Mouse (Mus musculus): ENCODE data around the gene Socs3. TPM values are rescaled to one million over a fixed set of nuclear protein-coding genes. Genes with fewer than 3 reads are reported as not detected.

Socs3 gene
- polyA plus RNA-seq, 1 experiment from 2014 or later, result 11.7 TPM

GRCm38 (mm10) chr11:117924466-117924865 is 45.4 kb downstream of the Socs3 start:
- 85% methylated on average over 6 of the region's 6 CpGs for WGBS

GRCm38 (mm10) chr11:117923279-117923678 is 46.6 kb downstream of the Socs3 start:
- H3K9ac ChIP-seq (replicated peaks; ENCODE audit: low read depth, low read length), result no peak overlapping the region
- H3K4me3 ChIP-seq (replicated peaks; ENCODE audit: low read length), result no peak overlapping the region
- no peaks in the 10 kb centered on the region for H3K9me3 ChIP-seq (ENCODE audit: control insufficient read depth, low read length)
- 89% methylated on average over 11 of the region's 11 CpGs for WGBS
- no peak overlapping the region for H3K27ac ChIP-seq (ENCODE audit: low read length)
- H3K4me2 ChIP-seq (ENCODE audit: low read length), result no peak overlapping the region
- no peak for ATAC-seq
- no peaks in the 10 kb centered on the region for H3K4me1 ChIP-seq (replicated peaks; ENCODE audit: control insufficient read depth, insufficient read depth, low read length)
- no peaks in the 10 kb centered on the region for H3K36me3 ChIP-seq (ENCODE audit: control insufficient read depth, insufficient read depth)
- no peaks in the 10 kb centered on the region for H3K27me3 ChIP-seq (replicated peaks; ENCODE audit: control insufficient read depth, insufficient read depth, low read length)

More at GRCm38 (mm10) chr11:117924466-117924865, 45.4 kb downstream of the Socs3 start:
- Histone ChIP-seq H3K4me2 (ENCODE audit: low read length) (no peak overlapping the region), H3K9me3 (ENCODE audit: control insufficient read depth, low read length) (no peaks in the 10 kb centered on the region), H3K4me1 (replicated peaks; ENCODE audit: control insufficient read depth, insufficient read depth, low read length) (no peaks in the 10 kb centered on the region), H3K27me3 (replicated peaks; ENCODE audit: control insufficient read depth, insufficient read depth, low read length) (no peaks in the 10 kb centered on the region), H3K9ac (replicated peaks; ENCODE audit: low read depth, low read length) (no peak overlapping the region), H3K36me3 (ENCODE audit: control insufficient read depth, insufficient read depth) (no peaks in the 10 kb centered on the region), H3K4me3 (replicated peaks; ENCODE audit: low read length) (no peak overlapping the region), H3K27ac (ENCODE audit: low read length) (no peak overlapping the region)
- no peak for ATAC-seq

- no peak for ATAC-seq
- no peak overlapping the region for H3K27ac ChIP-seq (ENCODE audit: low read length)
- no peak overlapping the region for H3K4me2 ChIP-seq (ENCODE audit: low read length)
- no peaks in the 10 kb centered on the region for H3K36me3 ChIP-seq (ENCODE audit: control insufficient read depth, insufficient read depth)
- no peak overlapping the region for H3K9ac ChIP-seq (replicated peaks; ENCODE audit: low read depth, low read length)
- no peaks in the 10 kb centered on the region for H3K27me3 ChIP-seq (replicated peaks; ENCODE audit: control insufficient read depth, insufficient read depth, low read length)
- H3K4me3 ChIP-seq (replicated peaks; ENCODE audit: low read length), result no peak overlapping the region
- WGBS, result 20% methylated on average over 5 of the region's 5 CpGs
- no peaks in the 10 kb centered on the region for H3K9me3 ChIP-seq (ENCODE audit: control insufficient read depth, low read length)
- no peaks in the 10 kb centered on the region for H3K4me1 ChIP-seq (replicated peaks; ENCODE audit: control insufficient read depth, insufficient read depth, low read length)
Observed at GRCm38 (mm10) chr11:117919211-117919610, 50.6 kb downstream of the Socs3 start.

DNA sequence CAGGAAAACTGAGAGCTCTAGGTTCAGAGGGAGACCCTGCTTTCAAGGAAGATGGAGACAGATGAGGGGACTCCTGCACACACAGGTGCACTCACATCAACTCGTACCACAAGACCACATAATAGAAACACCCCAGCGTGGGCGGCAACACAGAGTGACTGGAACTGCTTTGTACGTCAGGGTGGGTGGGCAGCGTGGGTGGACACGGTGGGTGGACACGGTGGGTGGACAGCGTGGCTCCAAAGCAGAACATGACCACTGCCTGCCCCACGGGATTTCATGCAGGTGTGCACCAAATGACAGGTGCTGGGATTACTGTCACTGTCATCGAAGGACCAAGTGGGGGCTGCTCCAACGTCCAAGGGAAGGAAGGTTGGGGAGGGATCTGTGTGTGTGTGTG is 51.3 kb downstream of the Socs3 start:
- Histone ChIP-seq H3K4me3 (replicated peaks; ENCODE audit: low read length) (no peak overlapping the region), H3K4me2 (ENCODE audit: low read length) (no peak overlapping the region), H3K27me3 (replicated peaks; ENCODE audit: control insufficient read depth, insufficient read depth, low read length) (no peaks in the 10 kb centered on the region), H3K36me3 (ENCODE audit: control insufficient read depth, insufficient read depth) (no peaks in the 10 kb centered on the region), H3K4me1 (replicated peaks; ENCODE audit: control insufficient read depth, insufficient read depth, low read length) (no peaks in the 10 kb centered on the region), H3K27ac (ENCODE audit: low read length) (no peak overlapping the region), H3K9ac (replicated peaks; ENCODE audit: low read depth, low read length) (no peak overlapping the region), H3K9me3 (ENCODE audit: control insufficient read depth, low read length) (no peaks in the 10 kb centered on the region)
- ATAC-seq, result no peak
- WGBS, result 82% methylated on average over 11 of the region's 11 CpGs

Small RNAs within 50 kb of the gene (microRNA-seq; reads per million reads assigned to microRNA genes)
- gene Mir6933, result not detected

Other genes starting within 250 kb of the Socs3 start
- gene Tmc8, start 188.0 kb downstream of the Socs3 start, polyA plus RNA-seq (2015; fragmentation: Nextera tagmentation; extraction: Ambion mirVana), result 0.78 and 0.99 TPM in 2 replicates
- 2.7 and 3.3 TPM in 2 replicates for gene Tmc6, start 187.8 kb downstream of the Socs3 start, polyA plus RNA-seq (2015; fragmentation: Nextera tagmentation; extraction: Ambion mirVana)
- not detected in 2 replicates for gene 6030468B19Rik, start 172.4 kb downstream of the Socs3 start, polyA plus RNA-seq (2015; fragmentation: Nextera tagmentation; extraction: Ambion mirVana)
- 0.19 and 0.90 TPM in 2 replicates for gene Gm20708, start 160.4 kb downstream of the Socs3 start, polyA plus RNA-seq (2015; fragmentation: Nextera tagmentation; extraction: Ambion mirVana)
- 13.1 and 14.4 TPM in 2 replicates for gene Syngr2, start 160.4 kb downstream of the Socs3 start, polyA plus RNA-seq (2015; fragmentation: Nextera tagmentation; extraction: Ambion mirVana)
- gene Afmid, start 144.1 kb downstream of the Socs3 start, polyA plus RNA-seq (2015; fragmentation: Nextera tagmentation; extraction: Ambion mirVana), result 5.2 and 7.1 TPM in 2 replicates
- 37.5 and 39.7 TPM in 2 replicates for gene Tk1, start 144.0 kb downstream of the Socs3 start, polyA plus RNA-seq (2015; fragmentation: Nextera tagmentation; extraction: Ambion mirVana)
- 72.6 and 82.9 TPM in 2 replicates for gene Birc5, start 120.8 kb downstream of the Socs3 start, polyA plus RNA-seq (2015; fragmentation: Nextera tagmentation; extraction: Ambion mirVana)
- not detected in 2 replicates for gene Tmem235, start 109.3 kb downstream of the Socs3 start, polyA plus RNA-seq (2015; fragmentation: Nextera tagmentation; extraction: Ambion mirVana)
- gene Tha1, start 96.6 kb downstream of the Socs3 start, polyA plus RNA-seq (2015; fragmentation: Nextera tagmentation; extraction: Ambion mirVana), result 3.7 and 5.4 TPM in 2 replicates
- 56.9 and 58.1 TPM in 2 replicates for gene Pgs1, start 16.2 kb upstream of the Socs3 start, polyA plus RNA-seq (2015; fragmentation: Nextera tagmentation; extraction: Ambion mirVana)
- 0.22 and 0.37 TPM in 2 replicates for gene Dnah17, start 160.6 kb upstream of the Socs3 start, polyA plus RNA-seq (2015; fragmentation: Nextera tagmentation; extraction: Ambion mirVana)

All from forebrain, embryonic 16.5 days (tissue).